Mouse (Mus musculus): ENCODE results near the gene Serpina3b.

GRCm38 (mm10) chr12:104108507-104108906, 19.3 kb upstream of the Serpina3b start:
- no peak for TF ChIP-seq CTCF (IDR thresholded peaks at IDR 0.05; ENCODE audit: control insufficient read depth, insufficient read depth, insufficient read length)
- no peak for TF ChIP-seq MAX (IDR thresholded peaks at IDR 0.05)
- TF ChIP-seq CEBPB (IDR thresholded peaks at IDR 0.05; ENCODE audit: low read depth): no peak
- TF ChIP-seq MYOG (IDR thresholded peaks at IDR 0.05; ENCODE audit: control insufficient read depth, extremely low read depth, insufficient read length): no peak
- no peak for TF ChIP-seq FOSL1 (IDR thresholded peaks at IDR 0.05; ENCODE audit: insufficient read depth, low read length, poor library complexity, severe bottlenecking)
